Mouse (Mus musculus) myocyte (in vitro differentiated cells): ENCODE data around the gene Galr3. TPM values are rescaled to one million over a fixed set of nuclear protein-coding genes. Genes with fewer than 3 reads are reported as not detected.
A peak's percentile ranks its signal among the peaks of the same experiment; 100 is the strongest.

Experiments
- H3K27me3 ChIP-seq: one replicate; pipeline ENCODE4 v1.6.1; 2011; ENCODE audit not compliant: control insufficient read depth, insufficient read depth, insufficient read length
- H3K36me3 ChIP-seq: one replicate; pipeline ENCODE4 v1.6.1; 2011; ENCODE audit not compliant: control insufficient read depth, insufficient read depth
- H3K4me2 ChIP-seq: one replicate; pipeline ENCODE4 v1.6.1; 2011; ENCODE audit warnings: low read depth, control low read depth
- H3K4me3 ChIP-seq: one replicate; pipeline ENCODE4 v1.5.1; 2011; ENCODE audit warnings: mild to moderate bottlenecking, control low read depth, moderate library complexity
- H3K79me2 ChIP-seq: one replicate; pipeline ENCODE4 v1.6.1; 2011; ENCODE audit not compliant: control insufficient read depth, insufficient read depth
- H3ac ChIP-seq: one replicate; pipeline ENCODE4 v1.6.1; 2011; ENCODE audit not compliant: control insufficient read depth, insufficient read length
- CEBPB ChIP-seq: IDR thresholded peaks from 2 replicates; pipeline ENCODE4 v1.6.1; 2011; ENCODE audit warnings: mild to moderate bottlenecking, moderate library complexity; ENCODE audit not compliant: poor library complexity, insufficient read depth, severe bottlenecking
- E2F4 ChIP-seq: IDR thresholded peaks from one replicate; pipeline ENCODE4 v1.6.1; 2011; ENCODE audit warnings: mild to moderate bottlenecking, control low read depth, moderate library complexity; ENCODE audit not compliant: insufficient read depth
- MAX ChIP-seq: IDR thresholded peaks from one replicate; pipeline ENCODE4 v1.6.1; 2011; ENCODE audit warnings: low read depth, mild to moderate bottlenecking, control low read depth
- MYOD1 ChIP-seq, 3 experiments: IDR thresholded peaks; one replicate each; pipeline ENCODE4 v1.6.1; 2011; ENCODE audit warnings: control low read depth in 2 of 3, low read depth in 2 of 3, mild to moderate bottlenecking in 2 of 3, moderate library complexity in 1 of 3; ENCODE audit not compliant: insufficient read length in 2 of 3, control insufficient read depth in 1 of 3
- MYOG ChIP-seq, 3 experiments: IDR thresholded peaks; one replicate each; pipeline ENCODE4 v1.6.1; 2011; ENCODE audit warnings: control low read depth in 2 of 3, low read depth in 2 of 3, mild to moderate bottlenecking in 2 of 3; ENCODE audit not compliant: insufficient read length in 2 of 3, control insufficient read depth in 1 of 3, insufficient read depth in 1 of 3
- POLR2A ChIP-seq: IDR thresholded peaks from one replicate; pipeline ENCODE4 v1.6.1; 2011; ENCODE audit warnings: low read depth, mild to moderate bottlenecking, control low read depth, moderate library complexity; ENCODE audit not compliant: insufficient read length
- POLR2AphosphoS2 ChIP-seq: IDR thresholded peaks from one replicate; pipeline ENCODE4 v1.6.1; 2011; ENCODE audit warnings: low read depth, control low read depth; ENCODE audit not compliant: insufficient read length
- REST ChIP-seq: IDR thresholded peaks from one replicate; pipeline ENCODE4 v1.6.1; 2011; ENCODE audit warnings: mild to moderate bottlenecking, control low read depth, moderate library complexity; ENCODE audit not compliant: insufficient read depth, insufficient read length
- SRF ChIP-seq: IDR thresholded peaks from one replicate; pipeline ENCODE4 v1.6.1; 2011; ENCODE audit warnings: low read depth; ENCODE audit not compliant: control insufficient read depth, insufficient read length
- TCF12 ChIP-seq: IDR thresholded peaks from one replicate; pipeline ENCODE4 v1.6.1; 2011; ENCODE audit warnings: mild to moderate bottlenecking, control low read depth; ENCODE audit not compliant: poor library complexity, insufficient read depth, severe bottlenecking
- TCF3 ChIP-seq: IDR thresholded peaks from one replicate; pipeline ENCODE4 v1.6.1; 2011; ENCODE audit warnings: low read depth, control low read depth; ENCODE audit not compliant: insufficient read length
- USF1 ChIP-seq: IDR thresholded peaks from one replicate; pipeline ENCODE4 v1.6.1; 2011; ENCODE audit warnings: low read depth, mild to moderate bottlenecking, control low read depth, moderate library complexity
- polyA plus RNA-seq: library from polyadenylated mRNA; unstranded; fragments of >200 nt; fragmentation: generic; extraction: Trizol; gene quantifications from one replicate; pipeline ENCODE4 v1.2.1, GENCODE M21; 2012; ENCODE audit warnings: missing spikeins

Gene Galr3
- polyA plus RNA-seq, 1 experiment = 0.44 TPM

GRCm38 (mm10) chr15:79051461-79052360 lies 10.0 kb downstream of the Galr3 start:
- Histone ChIP-seq H3ac (no peak overlapping the region), H3K79me2 (no peaks in the 10 kb centered on the region), H3K4me2 (no peak overlapping the region), H3K27me3 (no peaks in the 10 kb centered on the region), H3K36me3 (peaks cover 26% of the 10 kb centered on the region), H3K4me3 (no peak overlapping the region)
- peak; percentile 82 for TF ChIP-seq POLR2AphosphoS2
- no peak for TF ChIP-seq MYOD1 (IDR thresholded peaks at IDR 0.05; ENCODE audit: control insufficient read depth in 1 of 3, insufficient read length in 2 of 3, low read depth in 2 of 3)
- TF ChIP-seq POLR2A = no peak
- no peak for TF ChIP-seq E2F4
- no peak for TF ChIP-seq REST
- TF ChIP-seq MYOG (IDR thresholded peaks at IDR 0.05; ENCODE audit: control insufficient read depth in 1 of 3, insufficient read depth in 1 of 3, insufficient read length in 2 of 3, low read depth in 2 of 3) = no peak

GRCm38 (mm10) chr15:79052366-79052765 lies 10.7 kb downstream of the Galr3 start:
- H3ac ChIP-seq = no peak overlapping the region
- H3K4me3 ChIP-seq = no peak overlapping the region
- H3K36me3 ChIP-seq = peaks cover 32% of the 10 kb centered on the region
- no peaks in the 10 kb centered on the region for H3K79me2 ChIP-seq
- TF ChIP-seq REST (no peak), MYOD1 (IDR thresholded peaks at IDR 0.05; ENCODE audit: control insufficient read depth in 1 of 3, insufficient read length in 2 of 3, low read depth in 2 of 3) (peak in 2 of 3 experiments; percentile 52 to 53), POLR2AphosphoS2 (no peak)
- H3K27me3 ChIP-seq = no peaks in the 10 kb centered on the region
- no peak overlapping the region for H3K4me2 ChIP-seq

- Histone ChIP-seq H3ac (no peak overlapping the region), H3K79me2 (peaks cover 2% of the 10 kb centered on the region), H3K4me2 (no peak overlapping the region), H3K4me3 (no peak overlapping the region), H3K36me3 (peaks cover 62% of the 10 kb centered on the region), H3K27me3 (no peaks in the 10 kb centered on the region)
- TF ChIP-seq MYOG (IDR thresholded peaks at IDR 0.05; ENCODE audit: control insufficient read depth in 1 of 3, insufficient read depth in 1 of 3, insufficient read length in 2 of 3, low read depth in 2 of 3) = no peak
- no peak for TF ChIP-seq MYOD1 (IDR thresholded peaks at IDR 0.05; ENCODE audit: control insufficient read depth in 1 of 3, insufficient read length in 2 of 3, low read depth in 2 of 3)
- TF ChIP-seq POLR2A = no peak
- no peak for TF ChIP-seq MAX
- TF ChIP-seq TCF12 = no peak
- TF ChIP-seq TCF3 = no peak
- TF ChIP-seq REST = no peak
- TF ChIP-seq E2F4 = no peak
- no peak for TF ChIP-seq USF1
Measured at GRCm38 (mm10) chr15:79056601-79057000, 14.9 kb downstream of the Galr3 start.

- TF ChIP-seq TCF3 = no peak
- no peak for TF ChIP-seq CEBPB
- TF ChIP-seq E2F4 = no peak
- Histone ChIP-seq H3K4me2 (no peak overlapping the region), H3K36me3 (peaks cover 62% of the 10 kb centered on the region), H3K27me3 (no peaks in the 10 kb centered on the region), H3K79me2 (peaks cover 9% of the 10 kb centered on the region), H3ac (no peak overlapping the region), H3K4me3 (no peak overlapping the region)
Measured at GRCm38 (mm10) chr15:79057850-79058249, 16.2 kb downstream of the Galr3 start.

- peak overlapping the region; percentile 83 for H3K4me2 ChIP-seq
- no peak overlapping the region for H3K4me3 ChIP-seq
Measured at GRCm38 (mm10) chr15:79060887-79061565, 19.3 kb downstream of the Galr3 start.

More at GRCm38 (mm10) chr15:79060887-79061565, 19.3 kb downstream of the Galr3 start:
- Histone ChIP-seq H3K79me2 (peaks cover 9% of the 10 kb centered on the region), H3ac (no peak overlapping the region), H3K27me3 (no peaks in the 10 kb centered on the region), H3K36me3 (peaks cover 41% of the 10 kb centered on the region)
- TF ChIP-seq TCF3 (no peak), USF1 (no peak), POLR2AphosphoS2 (no peak), REST (no peak), SRF (no peak), E2F4 (no peak), MAX (no peak), TCF12 (no peak), POLR2A (no peak), MYOD1 (IDR thresholded peaks at IDR 0.05; ENCODE audit: control insufficient read depth in 1 of 3, insufficient read length in 2 of 3, low read depth in 2 of 3) (no peak), MYOG (IDR thresholded peaks at IDR 0.05; ENCODE audit: control insufficient read depth in 1 of 3, insufficient read depth in 1 of 3, insufficient read length in 2 of 3, low read depth in 2 of 3) (no peak), CEBPB (no peak)
